Mouse (Mus musculus): ENCODE results near the gene Pla2g2d.

Gene Pla2g2d

DNA sequence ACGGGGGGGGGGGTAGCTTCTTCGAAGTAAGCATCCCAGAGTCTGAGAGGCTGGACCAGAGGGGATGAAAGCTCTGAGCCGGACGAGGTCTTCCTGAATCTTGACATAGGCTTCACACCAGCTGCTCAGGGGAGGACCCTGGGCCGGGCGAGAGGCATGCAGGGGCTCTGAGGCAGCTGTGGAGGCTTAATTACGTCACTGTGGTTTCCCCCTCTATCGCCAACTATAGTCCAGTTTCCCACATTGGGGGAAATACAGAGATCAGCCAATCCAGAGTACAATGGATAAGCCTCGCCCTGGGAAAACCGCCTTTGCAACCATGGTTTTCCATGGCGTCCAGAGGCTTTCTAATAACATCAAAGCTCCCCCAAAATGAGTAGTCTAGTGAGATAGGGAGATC is 51.6 kb downstream of the Pla2g2d start:
- DNase-seq: peak; percentile 9
